Mouse (Mus musculus) R1 (cell line): ENCODE results near the gene Efcab8.

Source experiments
- DNase-seq: peaks from one replicate; pipeline ENCODE4 v3.0.0-alpha.2; 2018; ENCODE audit warnings: low read depth, low spot score

Gene Efcab8

DNA sequence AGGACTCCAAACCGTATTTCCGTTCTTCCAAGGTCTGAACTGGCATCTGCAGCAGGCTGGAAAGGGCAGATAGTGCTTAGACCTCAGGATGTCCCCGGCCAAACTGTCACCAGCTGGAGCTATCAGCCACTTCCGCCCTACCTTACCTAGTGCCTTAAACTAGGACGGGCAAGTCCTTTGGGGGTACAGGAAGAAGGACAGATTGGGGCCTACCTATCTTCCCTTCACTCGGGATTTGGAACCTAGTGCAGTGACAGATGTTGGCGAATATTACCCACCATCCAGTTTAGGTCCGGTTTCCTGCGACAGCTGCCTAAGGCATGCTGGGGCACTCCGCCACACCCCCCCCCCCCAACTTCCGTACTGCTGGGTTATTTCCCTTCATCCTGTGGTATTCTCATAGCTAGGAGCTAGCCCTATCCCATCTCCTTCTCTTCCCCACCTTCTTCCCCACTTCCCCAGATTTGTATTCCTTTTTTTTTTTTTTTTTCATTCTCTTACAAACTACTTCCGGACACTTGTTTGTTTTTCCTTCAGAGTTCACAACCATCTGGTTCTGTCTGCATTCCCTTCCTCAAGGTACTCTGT lies at the start of gene Efcab8:
Gene Efcab8 (plus strand): TSS at position 538 of the 588 bp plus-strand sequence.
- DNase-seq: peak; percentile 10

DNA sequence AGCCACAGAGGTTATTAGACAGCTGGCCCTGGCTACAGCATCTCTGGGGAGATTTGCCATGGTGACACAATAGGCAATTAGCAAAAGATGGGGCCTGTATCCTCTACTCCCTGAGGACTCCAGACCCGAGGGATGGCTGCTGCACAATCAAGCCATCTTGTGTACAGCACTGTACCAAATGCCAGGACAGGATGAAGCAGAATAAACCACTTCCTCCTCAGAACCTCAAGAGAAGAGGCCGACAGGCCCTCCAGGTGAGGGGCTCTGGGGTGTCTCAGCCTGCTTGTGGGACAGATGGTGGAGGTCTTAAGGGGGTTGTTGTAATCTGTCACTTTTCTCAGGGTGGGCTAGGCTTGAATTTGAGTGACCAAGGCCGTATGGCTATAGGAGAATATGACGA lies 45.7 kb upstream of the Efcab8 start:
- no peak for DNase-seq

DNA sequence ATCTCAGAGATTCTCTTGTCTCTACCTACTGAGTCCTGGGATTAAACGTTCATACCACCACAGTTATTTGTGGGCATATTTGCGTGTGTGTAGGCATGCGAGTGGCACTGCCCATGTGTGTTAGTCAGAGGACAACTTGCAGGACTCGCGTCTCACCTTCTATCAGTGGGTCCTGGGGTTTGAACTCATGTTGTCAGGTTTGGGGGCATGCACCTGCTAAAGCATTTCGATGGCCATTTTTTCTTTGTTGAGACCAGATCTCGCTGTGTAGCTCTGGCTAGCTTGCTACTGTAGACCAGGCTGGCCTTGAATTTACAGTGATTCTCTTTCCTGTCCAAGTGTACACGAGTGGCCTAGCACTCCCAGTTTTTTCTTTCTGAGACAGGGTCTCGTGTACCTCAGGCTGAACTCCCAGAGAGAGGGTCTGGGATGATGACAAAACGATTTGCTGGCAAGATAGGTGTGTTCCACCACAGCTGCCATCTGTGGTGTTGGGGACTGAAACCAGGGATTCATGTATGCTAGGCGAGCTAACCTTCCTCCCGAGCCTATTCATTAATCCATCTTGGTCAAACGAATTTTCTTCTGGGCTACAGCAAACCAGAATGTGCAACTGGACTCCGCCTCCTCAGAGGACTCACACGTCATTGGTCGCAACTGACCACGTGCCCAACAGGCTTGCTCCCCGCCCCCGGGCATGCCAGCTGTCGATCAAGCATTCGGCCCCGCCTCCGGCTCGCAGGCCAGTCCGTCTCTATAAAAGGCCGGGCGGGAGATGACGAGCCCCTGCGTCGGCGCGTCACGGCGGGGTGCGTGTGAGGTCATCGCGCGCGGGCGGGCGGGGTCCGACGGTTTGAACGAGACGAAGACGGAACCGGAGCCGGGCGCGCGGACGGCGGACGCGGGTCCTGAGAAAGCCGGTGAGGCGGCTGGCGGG lies 39.0 kb upstream of the Efcab8 start, which contains the start of gene Mapre1:
Gene Mapre1 (plus strand): TSS at position 775 of the 937 bp plus-strand sequence.
- DNase-seq: peak; percentile 99

DNA sequence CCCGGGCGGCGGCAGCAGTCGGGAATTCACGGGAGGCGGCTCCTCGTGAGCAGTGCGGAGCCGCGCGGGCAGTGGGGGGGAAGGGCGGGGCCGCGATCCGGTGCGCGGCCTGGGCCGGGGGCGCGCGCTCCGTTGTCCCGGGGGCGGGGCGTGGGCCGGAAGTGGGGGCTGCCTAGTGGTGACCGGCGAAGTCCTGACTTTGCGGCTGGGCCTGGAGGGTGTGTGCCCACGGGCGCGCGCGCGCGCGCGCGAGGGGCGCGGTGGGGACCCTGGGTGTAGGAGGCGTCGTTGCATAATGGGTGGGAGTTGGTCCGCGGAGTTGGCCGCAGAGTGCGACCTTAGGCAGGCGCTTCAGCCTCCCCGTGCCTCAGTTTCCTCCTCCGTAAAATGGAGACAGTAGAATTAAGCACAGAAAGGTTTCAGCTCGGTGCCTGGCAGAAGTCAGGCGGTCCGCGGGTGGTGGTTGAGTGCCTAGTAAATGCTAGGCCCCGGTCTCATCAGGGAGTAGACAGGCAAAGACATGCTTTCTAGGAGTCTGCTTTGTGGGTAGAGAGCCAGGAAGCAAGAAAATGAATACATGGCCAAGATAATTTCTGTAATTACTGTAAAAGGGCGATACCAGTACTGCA lies 38.2 kb upstream of the Efcab8 start:
- peak; percentile 89 for DNase-seq

GRCm38 (mm10) chr2:153747994-153748393 lies 31.7 kb upstream of the Efcab8 start:
- no peak for DNase-seq

DNA sequence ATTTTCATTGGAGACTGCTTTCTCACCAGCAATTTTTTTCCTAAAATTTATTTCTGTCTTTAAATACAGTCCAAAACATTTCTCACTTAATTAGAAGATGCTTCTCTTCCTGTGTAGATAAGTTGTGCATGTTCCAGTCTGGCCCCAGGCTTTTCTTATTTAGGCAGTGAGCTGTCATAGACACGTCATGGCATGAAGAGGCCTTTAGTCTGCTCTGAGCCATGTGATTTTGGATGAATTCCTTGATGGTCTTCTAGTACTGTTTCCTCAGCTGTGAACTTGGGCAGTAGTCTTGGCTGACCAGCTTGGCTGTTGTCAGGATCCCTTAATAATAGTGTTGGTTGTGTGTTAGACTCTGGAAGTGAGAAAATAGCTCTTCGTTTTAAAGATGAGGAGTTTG lies 29.4 kb upstream of the Efcab8 start:
- DNase-seq: no peak

- DNase-seq: no peak
These were observed 17.6 kb upstream of the Efcab8 start for GRCm38 (mm10) chr2:153762121-153762520.

DNA sequence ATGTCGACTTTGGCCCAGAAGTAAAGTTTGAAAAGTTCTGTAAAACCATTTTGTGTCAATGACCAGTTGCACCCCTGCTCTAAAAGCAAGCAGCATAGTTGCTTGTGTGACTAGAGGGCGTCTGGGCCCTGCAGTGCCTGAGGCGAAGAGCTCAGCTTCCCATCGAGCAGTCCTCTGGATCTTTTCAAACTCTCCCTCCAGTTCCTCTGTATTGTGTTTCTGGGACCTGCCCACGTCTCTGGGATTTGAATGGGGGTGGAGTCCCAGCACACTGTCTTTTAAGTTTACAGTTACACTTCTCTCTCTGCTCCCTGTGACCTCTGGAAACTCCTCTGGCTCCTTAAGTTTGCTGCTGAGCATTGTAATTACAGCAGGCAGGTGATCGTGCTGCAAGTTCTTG lies 12.2 kb upstream of the Efcab8 start:
- DNase-seq: peak; percentile 66

GRCm38 (mm10) chr2:153768881-153769280 lies 10.8 kb upstream of the Efcab8 start:
- no peak for DNase-seq

GRCm38 (mm10) chr2:153772950-153773349 lies 6.8 kb upstream of the Efcab8 start:
- no peak for DNase-seq

GRCm38 (mm10) chr2:153775472-153775871 lies 4.3 kb upstream of the Efcab8 start:
- DNase-seq: no peak

DNA sequence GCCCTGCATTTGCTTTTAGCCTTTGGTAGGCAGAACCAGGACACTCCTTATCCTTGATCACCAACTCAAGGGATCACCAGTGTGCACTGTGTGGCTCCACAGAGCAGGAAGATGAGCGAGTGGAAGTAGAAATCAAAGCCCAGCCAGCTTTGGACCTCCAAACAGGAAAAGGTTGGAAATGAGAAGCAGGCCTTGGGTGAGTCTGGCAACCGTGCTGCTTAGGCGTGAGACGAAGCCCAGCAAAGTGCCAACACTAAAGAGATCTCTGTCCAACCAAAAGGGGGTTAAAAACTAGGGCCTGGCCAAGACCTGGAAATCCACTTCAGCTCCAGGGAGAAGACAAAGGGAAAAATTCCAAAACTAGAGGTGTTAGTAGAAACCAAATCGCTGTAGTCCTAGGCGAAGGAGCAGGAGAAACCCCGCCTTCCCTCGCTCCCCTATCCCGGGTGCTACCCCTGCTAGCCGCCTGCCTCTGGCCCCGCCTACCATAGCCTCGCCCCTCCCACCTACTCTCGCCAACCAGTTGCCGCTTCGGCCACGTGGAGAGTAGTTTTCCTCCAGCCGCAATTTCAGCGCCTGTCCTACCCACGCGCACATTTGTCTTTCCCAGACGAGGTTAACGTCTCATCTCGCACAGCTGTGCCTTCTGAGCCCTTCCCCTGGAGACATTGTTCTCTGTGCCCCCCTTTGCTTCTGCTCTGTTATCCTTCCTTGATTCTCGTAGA lies 931 bp upstream of the Efcab8 start:
- DNase-seq: peak; percentile 91

- no peak for DNase-seq
These were observed 1.4 kb downstream of the Efcab8 start for GRCm38 (mm10) chr2:153781181-153781580.

GRCm38 (mm10) chr2:153784668-153785067 lies 4.9 kb downstream of the Efcab8 start:
- no peak for DNase-seq

GRCm38 (mm10) chr2:153793366-153793765 lies 13.6 kb downstream of the Efcab8 start:
- no peak for DNase-seq

DNA sequence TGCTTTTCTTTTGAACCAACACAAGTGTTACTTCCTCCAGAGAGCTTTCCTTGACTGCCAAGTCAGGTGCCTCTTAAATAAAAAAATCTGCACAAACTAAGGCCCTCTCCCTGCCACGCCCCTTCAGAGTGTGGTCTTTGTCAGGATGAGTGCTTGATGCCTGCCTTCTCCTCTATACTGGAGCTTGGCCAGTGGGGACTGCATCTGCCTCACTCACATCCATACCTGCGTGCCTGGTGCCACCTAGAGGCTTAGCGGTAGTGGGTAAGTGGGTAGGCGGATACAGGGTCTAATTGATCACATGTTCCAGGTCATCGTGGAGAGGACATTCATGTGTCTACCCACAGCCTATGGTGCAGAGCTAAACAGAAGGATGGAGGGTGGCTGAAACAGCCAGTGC lies 15.4 kb downstream of the Efcab8 start:
- DNase-seq: peak; percentile 67

DNA sequence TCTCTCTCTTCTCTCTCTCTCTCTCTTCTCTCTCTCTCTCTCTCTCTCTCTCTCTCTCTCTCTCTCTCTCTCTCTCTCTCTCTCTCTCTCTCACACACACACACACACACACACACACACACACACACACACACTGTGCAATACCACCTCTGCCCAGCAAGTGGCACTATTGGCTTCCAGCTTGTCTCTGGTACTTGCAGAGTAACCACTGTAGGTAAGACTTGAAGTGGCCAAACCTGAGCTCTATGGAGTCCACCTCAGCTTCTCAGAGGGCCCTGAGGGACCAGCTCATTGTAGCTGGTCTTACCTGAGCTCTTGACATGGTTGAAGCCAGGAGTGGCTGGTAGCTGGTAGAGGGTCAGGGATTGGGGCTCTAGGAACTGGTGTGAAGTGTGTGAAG lies 27.7 kb downstream of the Efcab8 start:
- peak; percentile 65 for DNase-seq

DNA sequence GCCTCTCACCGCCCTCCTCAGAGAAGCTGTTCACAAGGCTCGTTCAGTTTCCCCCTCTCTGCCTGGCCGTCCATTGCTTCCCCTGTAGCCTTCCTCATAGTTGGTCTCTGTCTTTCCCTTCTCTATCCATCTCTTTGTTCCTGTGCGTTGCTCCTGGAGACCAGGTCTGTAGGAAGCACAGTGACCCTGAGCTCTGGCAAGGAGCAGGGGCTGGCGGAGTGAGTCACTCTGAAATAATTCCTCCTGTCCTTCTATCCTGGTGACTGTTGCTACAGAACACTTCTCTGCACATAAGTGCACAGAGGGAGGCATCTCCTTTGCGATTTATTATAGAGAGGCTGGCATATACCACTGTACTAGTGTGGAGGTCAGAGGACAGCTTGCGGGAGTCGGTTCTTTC lies 28.4 kb downstream of the Efcab8 start:
- no peak for DNase-seq

GRCm38 (mm10) chr2:153808841-153809240 lies 29.1 kb downstream of the Efcab8 start:
- no peak for DNase-seq

GRCm38 (mm10) chr2:153809921-153810320 lies 30.2 kb downstream of the Efcab8 start:
- no peak for DNase-seq

DNA sequence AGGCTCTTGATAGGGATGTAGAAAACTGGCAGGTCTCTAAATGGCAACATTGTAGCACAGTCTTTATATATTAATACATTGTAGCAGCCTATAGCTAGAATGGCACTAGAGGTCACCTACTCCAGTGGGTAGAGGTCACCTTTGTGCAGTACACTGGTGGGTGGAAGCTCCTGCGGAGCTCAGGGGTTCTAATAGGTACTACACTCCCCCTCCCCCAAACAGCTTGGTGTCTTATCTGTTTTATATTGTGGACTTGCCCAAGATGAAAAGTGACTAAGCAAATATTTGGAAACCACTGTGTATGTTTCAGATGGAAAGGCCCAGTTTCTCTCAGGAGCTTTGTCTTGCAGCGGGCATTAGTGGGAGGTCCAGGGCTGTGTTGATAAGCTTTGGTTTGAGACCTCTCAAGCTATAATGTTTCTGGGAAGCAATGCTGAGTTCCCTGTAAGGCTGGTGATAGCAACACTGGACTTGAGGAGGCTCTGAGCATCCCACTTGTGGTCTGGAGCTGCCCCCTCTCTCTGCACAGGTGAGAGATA lies 42.3 kb downstream of the Efcab8 start:
- DNase-seq: no peak
